Mouse (Mus musculus): Measurements from ENCODE around the gene Gm42906. TPM values are rescaled to one million over a fixed set of nuclear protein-coding genes. Genes with fewer than 3 reads are reported as not detected.
A peak's percentile ranks its signal among the peaks of the same experiment; 100 is the strongest.

Gm42906 gene
- polyA plus RNA-seq, 1 experiment from 2014 or later: not detected

- Histone ChIP-seq H3K4me2 (no peak overlapping the region), H3K36me3 (ENCODE audit: poor library complexity, severe bottlenecking) (no peaks in the 10 kb centered on the region), H3K4me3 (no peak overlapping the region), H3K9ac (no peak overlapping the region), H3K27me3 (0 out of 2 replicates have a peak, but pooled peaks cover 3% of the 10 kb centered on the region), H3K27ac (no peak overlapping the region), H3K9me3 (replicated peaks) (no peaks in the 10 kb centered on the region), H3K4me1 (peaks cover 8% of the 10 kb centered on the region; the same call in 1 of the 2 replicates)
- ATAC-seq: no peak
- 74% methylated on average over 5 of the region's 5 CpGs for WGBS
These were observed 237.2 kb downstream of the Gm42906 start for GRCm38 (mm10) chr5:151190764-151191163.

- no peak overlapping the region for H3K27ac ChIP-seq
- H3K27me3 ChIP-seq: 0 out of 2 replicates have a peak, but pooled peaks cover 3% of the 10 kb centered on the region
- ATAC-seq: peak; percentile 96
- peak overlapping the region; percentile 63 for H3K9ac ChIP-seq
- H3K4me1 ChIP-seq: peaks cover 8% of the 10 kb centered on the region; the same call in 1 of the 2 replicates
- peak overlapping the region; percentile 54 for H3K4me3 ChIP-seq
- 2% methylated on average over 27 of the region's 27 CpGs for whole genome bisulfite sequencing
- H3K36me3 ChIP-seq (ENCODE audit: poor library complexity, severe bottlenecking): no peaks in the 10 kb centered on the region
- peak overlapping the region; percentile 89 for H3K4me2 ChIP-seq
- no peaks in the 10 kb centered on the region for H3K9me3 ChIP-seq (replicated peaks)
These were observed 238.1 kb downstream of the Gm42906 start for GRCm38 (mm10) chr5:151189789-151190378.

DNA sequence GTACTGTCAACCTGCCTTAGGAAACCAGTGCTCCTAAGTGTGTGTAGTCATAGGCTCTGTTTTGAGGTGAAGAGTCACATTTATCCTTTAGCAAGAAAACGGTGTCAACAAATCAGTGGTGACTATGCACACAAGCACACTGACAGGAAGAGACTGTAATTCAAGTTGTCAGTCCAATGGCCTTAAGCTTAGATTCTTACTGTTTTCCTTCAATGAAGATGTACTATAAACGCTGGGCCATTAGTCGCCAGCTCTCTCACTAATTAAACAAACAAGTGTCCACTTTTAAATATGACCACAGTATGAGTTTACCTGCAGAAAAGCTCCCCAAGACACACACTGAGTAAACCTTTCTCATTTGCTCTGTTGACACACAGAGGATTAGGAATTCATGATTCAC is 238.6 kb downstream of the Gm42906 start:
- H3K36me3 ChIP-seq (ENCODE audit: poor library complexity, severe bottlenecking): no peaks in the 10 kb centered on the region
- H3K4me3 ChIP-seq: peak overlapping the region; percentile 54
- ATAC-seq: no peak
- 51% methylated on average over 3 of the region's 3 CpGs for WGBS
- peak overlapping the region; percentile 89 for H3K4me2 ChIP-seq
- H3K9ac ChIP-seq: peak overlapping the region; percentile 63
- H3K9me3 ChIP-seq (replicated peaks): no peaks in the 10 kb centered on the region
- no peak overlapping the region for H3K27ac ChIP-seq
- 0 out of 2 replicates have a peak, but pooled peaks cover 3% of the 10 kb centered on the region for H3K27me3 ChIP-seq
- H3K4me1 ChIP-seq: peaks cover 8% of the 10 kb centered on the region; the same call in 1 of the 2 replicates

DNA sequence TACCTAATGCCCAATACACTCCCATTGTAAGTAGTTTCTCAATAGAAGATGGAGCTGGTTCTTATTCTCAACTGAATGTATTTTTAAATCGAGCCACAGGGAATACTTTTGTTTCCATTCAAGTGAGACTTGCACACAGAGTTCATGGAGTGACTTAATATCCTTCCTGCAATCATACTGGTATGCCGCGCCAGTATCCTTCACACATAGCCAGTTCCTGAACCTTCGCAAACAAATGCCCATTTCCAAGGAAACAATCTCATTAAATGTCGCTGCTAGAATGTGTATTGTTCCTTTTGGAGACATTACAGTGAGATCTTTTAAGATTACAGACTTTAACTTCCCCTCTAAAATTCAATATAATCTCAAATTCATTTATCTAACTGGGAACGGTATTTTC is 239.3 kb downstream of the Gm42906 start:
- Histone ChIP-seq H3K4me3 (no peak overlapping the region), H3K4me2 (no peak overlapping the region), H3K27ac (no peak overlapping the region), H3K4me1 (peaks cover 8% of the 10 kb centered on the region; the same call in 1 of the 2 replicates), H3K9me3 (replicated peaks) (no peaks in the 10 kb centered on the region), H3K9ac (no peak overlapping the region), H3K27me3 (0 out of 2 replicates have a peak, but pooled peaks cover 3% of the 10 kb centered on the region), H3K36me3 (ENCODE audit: poor library complexity, severe bottlenecking) (no peaks in the 10 kb centered on the region)
- ATAC-seq: no peak
- 76% methylated on average over 6 of the region's 6 CpGs for WGBS

GRCm38 (mm10) chr5:151187336-151187735 is 240.6 kb downstream of the Gm42906 start:
- Histone ChIP-seq H3K4me1 (peaks cover 8% of the 10 kb centered on the region; the same call in 1 of the 2 replicates), H3K9ac (no peak overlapping the region), H3K27me3 (0 out of 2 replicates have a peak, but pooled peaks cover 3% of the 10 kb centered on the region), H3K36me3 (ENCODE audit: poor library complexity, severe bottlenecking) (no peaks in the 10 kb centered on the region), H3K27ac (no peak overlapping the region), H3K9me3 (replicated peaks) (no peaks in the 10 kb centered on the region), H3K4me2 (no peak overlapping the region), H3K4me3 (no peak overlapping the region)
- WGBS: 70% methylated on average over 11 of the region's 11 CpGs
- ATAC-seq: no peak

- peaks cover 8% of the 10 kb centered on the region; the same call in 1 of the 2 replicates for H3K4me1 ChIP-seq
- 75% methylated on average over 8 of the region's 8 CpGs for WGBS
- no peak for ATAC-seq
These were observed 242.6 kb downstream of the Gm42906 start for GRCm38 (mm10) chr5:151185286-151185856.

DNA sequence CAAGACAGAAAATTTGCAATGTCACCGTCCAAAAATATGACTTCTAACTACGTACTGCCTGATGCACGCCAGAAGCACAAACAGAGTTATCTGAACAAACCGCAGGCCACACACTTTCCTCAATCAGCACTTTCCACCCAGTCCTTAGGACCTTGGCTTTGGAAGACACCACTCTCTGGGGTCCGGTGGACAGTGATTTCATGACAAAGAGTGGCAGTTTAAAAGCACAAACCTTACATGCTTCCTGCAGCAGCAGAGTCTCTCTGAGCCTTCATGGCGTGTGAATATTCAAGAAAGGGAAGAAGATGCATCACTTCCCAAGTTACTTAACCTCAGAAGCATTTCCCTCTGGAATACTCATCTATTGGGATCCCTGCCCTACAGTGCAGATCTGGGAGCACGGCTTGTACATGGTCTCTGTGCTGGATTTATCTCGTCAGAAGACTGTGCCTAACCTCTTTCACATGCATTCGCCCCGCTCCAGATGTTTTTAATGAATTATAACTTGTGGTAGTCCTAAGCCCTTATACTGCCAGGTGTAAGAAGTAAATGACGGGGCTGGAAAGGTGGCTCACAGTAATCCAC is 244.2 kb downstream of the Gm42906 start:
- no peak overlapping the region for H3K9ac ChIP-seq
- WGBS: 92% methylated on average over 11 of the region's 11 CpGs
- no peak overlapping the region for H3K4me2 ChIP-seq
- H3K27ac ChIP-seq: no peak overlapping the region
- no peaks in the 10 kb centered on the region for H3K27me3 ChIP-seq
- no peaks in the 10 kb centered on the region for H3K36me3 ChIP-seq (ENCODE audit: poor library complexity, severe bottlenecking)
- no peak for ATAC-seq
- no peaks in the 10 kb centered on the region for H3K4me1 ChIP-seq
- H3K4me3 ChIP-seq: no peak overlapping the region
- no peaks in the 10 kb centered on the region for H3K9me3 ChIP-seq (replicated peaks)

More at GRCm38 (mm10) chr5:151185286-151185856, 242.6 kb downstream of the Gm42906 start:
- Histone ChIP-seq H3K36me3 (ENCODE audit: poor library complexity, severe bottlenecking) (no peaks in the 10 kb centered on the region), H3K9ac (no peak overlapping the region), H3K27ac (no peak overlapping the region), H3K4me2 (no peak overlapping the region), H3K9me3 (replicated peaks) (no peaks in the 10 kb centered on the region), H3K4me3 (no peak overlapping the region), H3K27me3 (0 out of 2 replicates have a peak, but pooled peaks cover 3% of the 10 kb centered on the region)

GRCm38 (mm10) chr5:151181288-151181687 is 246.7 kb downstream of the Gm42906 start:
- Histone ChIP-seq H3K9me3 (replicated peaks) (no peaks in the 10 kb centered on the region), H3K9ac (no peak overlapping the region), H3K4me3 (no peak overlapping the region), H3K4me2 (no peak overlapping the region), H3K27ac (no peak overlapping the region), H3K27me3 (no peaks in the 10 kb centered on the region), H3K36me3 (ENCODE audit: poor library complexity, severe bottlenecking) (no peaks in the 10 kb centered on the region), H3K4me1 (no peaks in the 10 kb centered on the region)
- no peak for ATAC-seq
- WGBS: 95% methylated on average over 8 of the region's 8 CpGs

DNA sequence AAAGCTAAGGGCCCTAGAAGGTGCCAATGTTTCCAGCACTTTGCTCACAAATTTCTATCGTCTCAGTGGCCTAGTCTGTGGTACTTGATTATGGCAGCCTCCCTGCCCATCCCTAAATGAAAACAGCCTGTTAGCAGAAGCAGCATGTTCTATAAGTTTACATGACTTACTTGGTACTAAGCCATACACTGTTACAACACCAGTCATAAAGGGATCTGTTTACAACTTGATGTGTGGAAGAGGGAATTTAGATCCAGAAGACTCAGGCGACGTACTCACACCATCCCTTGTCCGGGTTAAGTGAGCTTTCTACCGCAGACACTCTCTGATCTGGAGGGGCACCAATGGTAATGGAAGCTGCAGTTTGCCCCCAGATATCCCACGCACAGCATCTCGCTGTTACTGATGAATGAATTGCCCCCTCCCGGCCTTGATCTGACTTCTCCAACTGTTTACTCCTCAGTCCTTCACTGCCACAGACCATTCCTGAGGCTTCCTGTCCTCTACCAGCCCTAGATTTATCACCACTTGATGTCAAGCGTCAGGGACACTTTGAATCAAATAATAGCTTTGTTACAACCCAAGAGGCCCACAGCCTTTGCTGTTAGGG is 247.7 kb downstream of the Gm42906 start:
- no peak overlapping the region for H3K27ac ChIP-seq
- no peak overlapping the region for H3K9ac ChIP-seq
- H3K4me1 ChIP-seq: no peaks in the 10 kb centered on the region
- H3K4me2 ChIP-seq: no peak overlapping the region
- no peaks in the 10 kb centered on the region for H3K9me3 ChIP-seq (replicated peaks)
- no peaks in the 10 kb centered on the region for H3K36me3 ChIP-seq (ENCODE audit: poor library complexity, severe bottlenecking)
- WGBS: 88% methylated on average over 9 of the region's 9 CpGs
- H3K27me3 ChIP-seq: no peaks in the 10 kb centered on the region
- ATAC-seq: no peak
- no peak overlapping the region for H3K4me3 ChIP-seq

- WGBS: 88% methylated on average over 3 of the region's 3 CpGs
- no peak overlapping the region for H3K27ac ChIP-seq
- ATAC-seq: no peak
- no peaks in the 10 kb centered on the region for H3K36me3 ChIP-seq (ENCODE audit: poor library complexity, severe bottlenecking)
- no peaks in the 10 kb centered on the region for H3K4me1 ChIP-seq
- no peak overlapping the region for H3K9ac ChIP-seq
- H3K4me2 ChIP-seq: no peak overlapping the region
- no peak overlapping the region for H3K4me3 ChIP-seq
- H3K27me3 ChIP-seq: no peaks in the 10 kb centered on the region
- H3K9me3 ChIP-seq (replicated peaks): no peaks in the 10 kb centered on the region
These were observed 250.8 kb downstream of the Gm42906 start for GRCm38 (mm10) chr5:151177171-151177570.

GRCm38 (mm10) chr5:151175897-151176313 is 252.1 kb downstream of the Gm42906 start:
- ATAC-seq: no peak
- no peaks in the 10 kb centered on the region for H3K4me1 ChIP-seq
- no peak overlapping the region for H3K4me3 ChIP-seq
- no peaks in the 10 kb centered on the region for H3K9me3 ChIP-seq (replicated peaks)
- no peak overlapping the region for H3K4me2 ChIP-seq
- no peak overlapping the region for H3K27ac ChIP-seq
- H3K9ac ChIP-seq: no peak overlapping the region
- 84% methylated on average over 4 of the region's 4 CpGs for WGBS
- H3K36me3 ChIP-seq (ENCODE audit: poor library complexity, severe bottlenecking): no peaks in the 10 kb centered on the region
- no peaks in the 10 kb centered on the region for H3K27me3 ChIP-seq

Data from forebrain, embryonic 13.5 days (tissue).